Comparison of ENCODE assay signal across 10 mouse cellular contexts in genomic region chr14:54375916-54376315, GRCm38 (mm10). TPM values are rescaled to one million over a fixed set of nuclear protein-coding genes. Genes with fewer than 3 reads are reported as not detected.
DNase-seq lines count a peak whose midpoint lies in the region; ATAC-seq and TF ChIP-seq lines count a peak whose summit lies in the region.
"Had no signal": no experiment of that assay in that cellular context is flagged by ENCODE, and none has a peak within 500 bp of the region (broad histone marks: within the 10 kb centered on the region; RNA-seq: fewer than 3 reads in every experiment).

No protein-coding gene starts in this region.

- 59% methylated on average over 3 of the region's 3 CpGs for WGBS in lung, postnatal 0 days

- no peak overlapping the region for H3K27ac ChIP-seq in ES-E14 (ENCODE audit: insufficient read depth, low read depth, low read length, poor library complexity, severe bottlenecking)
- no peak overlapping the region for H3K27ac ChIP-seq in cortical plate, adult 2 months (ENCODE audit: insufficient read depth, low read length)
- H3K27ac ChIP-seq in lung, postnatal 0 days (ENCODE audit: low read length), result no peak overlapping the region
- H3K27ac ChIP-seq: embryonic facial prominence, embryonic 15.5 days; limb, embryonic 15.5 days had no signal

- no peaks in the 10 kb centered on the region for H3K9me3 ChIP-seq in ES-E14 (ENCODE audit: control insufficient read depth, insufficient read depth, low read depth, low read length)
- H3K9me3 ChIP-seq in lung, postnatal 0 days (ENCODE audit: low read length), result no peaks in the 10 kb centered on the region
- H3K9me3 ChIP-seq: embryonic facial prominence, embryonic 15.5 days; limb, embryonic 15.5 days had no signal

- no peak overlapping the region for H3K4me3 ChIP-seq in ES-E14 (ENCODE audit: insufficient read depth in 1 of 2, low read depth in 1 of 2, low read length in 2 of 2, poor library complexity in 1 of 2, severe bottlenecking in 1 of 2)
- H3K4me3 ChIP-seq in cortical plate, adult 2 months (ENCODE audit: insufficient read depth, low read length), result no peak overlapping the region
- no peak overlapping the region for H3K4me3 ChIP-seq in lung, postnatal 0 days (ENCODE audit: low read depth, low read length)
- H3K4me3 ChIP-seq: embryonic facial prominence, embryonic 15.5 days; limb, embryonic 15.5 days had no signal

- H3K4me1 ChIP-seq in ES-E14 (ENCODE audit: control insufficient read depth in 2 of 2, insufficient read depth in 2 of 2, low read length in 2 of 2, poor library complexity in 1 of 2), result peaks cover 4 to 21% of the 10 kb centered on the region in 2 experiments; a peak in 2 of 4 replicates
- H3K4me1 ChIP-seq in cortical plate, adult 2 months (ENCODE audit: control insufficient read depth, insufficient read depth, low read length), result no peaks in the 10 kb centered on the region
- no peaks in the 10 kb centered on the region; the same call in 1 of the 2 replicates for H3K4me1 ChIP-seq in lung, postnatal 0 days (ENCODE audit: insufficient read depth, low read depth, low read length)
- H3K4me1 ChIP-seq: embryonic facial prominence, embryonic 15.5 days; limb, embryonic 15.5 days had no signal

- in situ Hi-C loops in ES-E14 (cut with MboI; ENCODE audit: low sequenced_read_pairs in 2 of 2, unreplicated experiment in 2 of 2), result loop anchor here in 1 of 2 experiments (25.0 kb wide), 1 partner anchor 111 kb away; the partner anchor contains the start of gene Rem2

- peak; percentile 43; the same call in 1 of the 2 replicates for ATAC-seq in lung, postnatal 0 days

- H3K27me3 ChIP-seq in lung, postnatal 0 days (replicated peaks; ENCODE audit: insufficient read depth, low read length), result no peaks in the 10 kb centered on the region
- H3K27me3 ChIP-seq: embryonic facial prominence, embryonic 15.5 days; limb, embryonic 15.5 days had no signal

- no peak overlapping the region for H3K9ac ChIP-seq in ES-E14 (ENCODE audit: insufficient read depth, low read depth, low read length, poor library complexity, severe bottlenecking)
- no peak overlapping the region for H3K9ac ChIP-seq in lung, postnatal 0 days (replicated peaks; ENCODE audit: low read depth)
- H3K9ac ChIP-seq: embryonic facial prominence, embryonic 15.5 days; limb, embryonic 15.5 days had no signal

- no peak for TF ChIP-seq EP300 in lung, postnatal 0 days (IDR thresholded peaks at IDR 0.05)

- DNase-seq in layer of hippocampus, adult 11-12 months (ENCODE audit: low spot score), result peak; percentile 42
- DNase-seq in layer of hippocampus, adult 9-10 months (ENCODE audit: low spot score), result no peak
- DNase-seq in ES-E14 (ENCODE audit: low read depth, low spot score), result peak; percentile 44
- peak; percentile 61 for DNase-seq in lung, postnatal 0 days (ENCODE audit: low spot score)
- DNase-seq in adrenal gland, postnatal 14 days, result no peak
- DNase-seq in yolk sac, embryonic 10.5 days (ENCODE audit: low spot score), result no peak
- no peak for DNase-seq in frontal cortex, postnatal 25 days (ENCODE audit: low spot score in 2 of 2)

- H3K36me3 ChIP-seq in ES-E14 (ENCODE audit: control insufficient read depth, insufficient read depth, low read length, poor library complexity, severe bottlenecking), result peaks cover 50% of the 10 kb centered on the region
- no peaks in the 10 kb centered on the region for H3K36me3 ChIP-seq in lung, postnatal 0 days (ENCODE audit: insufficient read depth, low read length)

- no peak overlapping the region for H3K4me2 ChIP-seq in lung, postnatal 0 days (replicated peaks; ENCODE audit: low read depth, low read length)
- H3K4me2 ChIP-seq: embryonic facial prominence, embryonic 15.5 days; limb, embryonic 15.5 days had no signal

- peak; percentile 35; the same call in 1 of the 2 replicates for TF ChIP-seq CTCF in cortical plate, adult 2 months (IDR thresholded peaks at IDR 0.05; ENCODE audit: extremely low read depth, insufficient read depth, low read length)
- peak; percentile 73 for TF ChIP-seq CTCF in lung, postnatal 0 days (IDR thresholded peaks at IDR 0.05)

- TF ChIP-seq POLR2A in cortical plate, adult 2 months (IDR thresholded peaks at IDR 0.05; ENCODE audit: extremely low read depth, insufficient read depth, low read length), result no peak

TF ChIP-seq in ES-E14, 5 proteins besides CTCF, POLR2A, EP300 and RAD21:
- TF ChIP-seq MAFK (IDR thresholded peaks at IDR 0.05; ENCODE audit: insufficient read depth, low read depth, low read length), result peak; percentile 50; the same call in 1 of the 2 replicates
- TF ChIP-seq HCFC1 (IDR thresholded peaks at IDR 0.05; ENCODE audit: borderline replicate concordance, insufficient read depth, low read length), result no peak

RNA-seq across cellular contexts. Expression of gene Oxa1l, which starts 15.3 kb away (rescaled TPM):
- 28.7 and 62.5 TPM in 2 replicates for total RNA-seq in ES-E14 (2012; rRNA removed)
- 69.0 and 71.1 TPM in 2 replicates for polyA plus RNA-seq in cortical plate, adult 2 months (2012; rRNA removed)
- 31.5 and 35.0 TPM in 2 replicates for polyA plus RNA-seq in lung, postnatal 0 days (2015; fragmentation: Nextera tagmentation; extraction: Ambion mirVana)
- total RNA-seq in adrenal gland, postnatal 14 days (2021), result 126 and 161 TPM in 2 replicates

RNA-seq across cellular contexts. Expression of gene Slc7a7, which starts 41.7 kb away (rescaled TPM):
- total RNA-seq in ES-E14 (2012; rRNA removed), result 93.1 and 310 TPM in 2 replicates
- 2.5 and 3.1 TPM in 2 replicates for polyA plus RNA-seq in cortical plate, adult 2 months (2012; rRNA removed)
- 20.7 and 24.3 TPM in 2 replicates for polyA plus RNA-seq in lung, postnatal 0 days (2015; fragmentation: Nextera tagmentation; extraction: Ambion mirVana)
- total RNA-seq in adrenal gland, postnatal 14 days (2021), result 4.6 and 6.5 TPM in 2 replicates

RNA-seq across cellular contexts. Expression of gene Mrpl52, which starts 50.8 kb away (rescaled TPM):
- 137 and 272 TPM in 2 replicates for total RNA-seq in ES-E14 (2012; rRNA removed)
- 118 and 128 TPM in 2 replicates for polyA plus RNA-seq in cortical plate, adult 2 months (2012; rRNA removed)
- polyA plus RNA-seq in lung, postnatal 0 days (2015; fragmentation: Nextera tagmentation; extraction: Ambion mirVana), result 251 and 266 TPM in 2 replicates
- total RNA-seq in adrenal gland, postnatal 14 days (2021), result 186 TPM in 2 replicates

RNA-seq across cellular contexts. Expression of gene Mmp14, which starts 55.5 kb away (rescaled TPM):
- total RNA-seq in ES-E14 (2012; rRNA removed), result 29.8 and 67.3 TPM in 2 replicates
- polyA plus RNA-seq in cortical plate, adult 2 months (2012; rRNA removed), result 11.0 and 11.5 TPM in 2 replicates
- polyA plus RNA-seq in lung, postnatal 0 days (2015; fragmentation: Nextera tagmentation; extraction: Ambion mirVana), result 150 and 155 TPM in 2 replicates
- 77.7 and 101 TPM in 2 replicates for total RNA-seq in adrenal gland, postnatal 14 days (2021)

Comparison
In these comparisons a context has a peak if more than half of its experiments do, and no peak if none do; other contexts are left out.
1. DNase-seq: peak in layer of hippocampus, adult 11-12 months (single experiment), ES-E14 (single experiment) and lung, postnatal 0 days (single experiment); none in layer of hippocampus, adult 9-10 months (single experiment), adrenal gland, postnatal 14 days (single experiment), yolk sac, embryonic 10.5 days (single experiment) and frontal cortex, postnatal 25 days (0 of 2).
2. RNA of gene Slc7a7, which starts 41.7 kb away (total RNA-seq): 93.1 to 310 TPM in ES-E14; 4.6 to 6.5 TPM in adrenal gland, postnatal 14 days; every median in the first group is over 10 times any median in the second.